Mouse (Mus musculus) heart, embryonic 15.5 days (tissue): ENCODE measurements around the gene Slc44a5. TPM values are rescaled to one million over a fixed set of nuclear protein-coding genes. Genes with fewer than 3 reads are reported as not detected.

Experiments
- ATAC-seq: fragments of 200-750 bp; cut with Nextera tagmentation; replicated peaks from 2 replicates; pipeline ENCODE4 v1.8.0; 2017; ENCODE audit warnings: low read depth, moderate TSS enrichment; ENCODE audit not compliant: insufficient number of reproducible peaks, insufficient read depth, low FRiP score
- H3K27ac ChIP-seq: fragments of 300-500 bp; sonication (generic); 2 replicates; pipeline ENCODE4 v1.5.1; 2015; ENCODE audit warnings: mild to moderate bottlenecking, inconsistent platforms
- H3K27me3 ChIP-seq: fragments of 300-500 bp; sonication (generic); 2 replicates; pipeline ENCODE4 v1.6.1; 2015; ENCODE audit warnings: inconsistent platforms
- H3K36me3 ChIP-seq: fragments of 300-500 bp; sonication (generic); 2 replicates; pipeline ENCODE4 v1.6.1; 2015; ENCODE audit warnings: mild to moderate bottlenecking, inconsistent platforms
- H3K4me1 ChIP-seq: fragments of 300-500 bp; sonication (generic); replicated peaks from 2 replicates; pipeline ENCODE4 v1.6.1; 2015; ENCODE audit warnings: inconsistent platforms
- H3K4me2 ChIP-seq: fragments of 300-500 bp; sonication (generic); 2 replicates; pipeline ENCODE4 v1.6.1; 2015; ENCODE audit warnings: inconsistent platforms, mild to moderate bottlenecking, moderate library complexity
- H3K4me3 ChIP-seq: fragments of 300-500 bp; sonication (generic); 2 replicates; pipeline ENCODE4 v1.5.1; 2015; ENCODE audit warnings: mild to moderate bottlenecking, inconsistent platforms
- H3K9ac ChIP-seq: fragments of 300-500 bp; sonication (generic); 2 replicates; pipeline ENCODE4 v1.6.1; 2015; ENCODE audit warnings: mild to moderate bottlenecking, inconsistent platforms
- H3K9me3 ChIP-seq: fragments of 300-500 bp; sonication (generic); replicated peaks from 2 replicates; pipeline ENCODE4 v1.6.1; 2016; ENCODE audit warnings: inconsistent platforms
- whole genome bisulfite sequencing: fragments of 180-500 bp; shearing (Covaris S2); methylation state at CpG from one replicate; pipeline ENCODE4 v1.1.7; 2015; ENCODE audit warnings: mixed read lengths; 5-methylcytosine and 5-hydroxymethylcytosine counted together
- polyA plus RNA-seq: library from polyadenylated mRNA; unstranded; fragments of >200 nt; fragmentation: Nextera tagmentation; extraction: Ambion mirVana; gene quantifications from 2 replicates; pipeline ENCODE4 v1.2.1, GENCODE M21; 2015

Gene Slc44a5
- polyA plus RNA-seq, 1 experiment from 2014 or later: 0.52 TPM

GRCm38 (mm10) chr3:153973949-153974760 lies 919 bp downstream of the Slc44a5 start:
- Histone ChIP-seq H3K9ac (peak overlapping the region; percentile 65; the same call in 1 of the 2 replicates), H3K4me3 (peak overlapping the region; percentile 62), H3K27ac (no peak overlapping the region), H3K9me3 (no peaks in the 10 kb centered on the region), H3K4me2 (peak overlapping the region; percentile 98), H3K27me3 (peaks cover 36% of the 10 kb centered on the region), H3K36me3 (no peaks in the 10 kb centered on the region), H3K4me1 (peaks cover 15% of the 10 kb centered on the region)
- 10% methylated on average over 21 of the region's 21 CpGs for WGBS
- ATAC-seq: no peak

- Histone ChIP-seq H3K4me2 (no peak overlapping the region), H3K4me1 (peaks cover 15% of the 10 kb centered on the region), H3K9ac (no peak overlapping the region), H3K9me3 (no peaks in the 10 kb centered on the region), H3K4me3 (no peak overlapping the region), H3K27me3 (peaks cover 36% of the 10 kb centered on the region), H3K36me3 (no peaks in the 10 kb centered on the region), H3K27ac (no peak overlapping the region)
- ATAC-seq: no peak
- 13% methylated on average over 6 of the region's 6 CpGs for whole genome bisulfite sequencing
These were observed 1.8 kb downstream of the Slc44a5 start for GRCm38 (mm10) chr3:153975060-153975459.

- H3K9ac ChIP-seq: no peak overlapping the region
- no peaks in the 10 kb centered on the region for H3K36me3 ChIP-seq
- H3K4me1 ChIP-seq: peaks cover 15% of the 10 kb centered on the region
- ATAC-seq: no peak
- H3K9me3 ChIP-seq: no peaks in the 10 kb centered on the region
- WGBS: 70% methylated on average over 7 of the region's 7 CpGs
- H3K4me3 ChIP-seq: no peak overlapping the region
- H3K4me2 ChIP-seq: no peak overlapping the region
- H3K27me3 ChIP-seq: peaks cover 36% of the 10 kb centered on the region
- H3K27ac ChIP-seq: no peak overlapping the region
These were observed 2.6 kb downstream of the Slc44a5 start for GRCm38 (mm10) chr3:153975791-153976190.

- Histone ChIP-seq H3K27me3 (peaks cover 6% of the 10 kb centered on the region), H3K9me3 (no peaks in the 10 kb centered on the region), H3K36me3 (no peaks in the 10 kb centered on the region), H3K9ac (no peak overlapping the region), H3K4me3 (no peak overlapping the region), H3K27ac (no peak overlapping the region), H3K4me2 (no peak overlapping the region), H3K4me1 (no peaks in the 10 kb centered on the region)
- 59% methylated on average over 2 of the region's 2 CpGs for WGBS
- no peak for ATAC-seq
These were observed 7.4 kb downstream of the Slc44a5 start for GRCm38 (mm10) chr3:153980611-153981010.

DNA sequence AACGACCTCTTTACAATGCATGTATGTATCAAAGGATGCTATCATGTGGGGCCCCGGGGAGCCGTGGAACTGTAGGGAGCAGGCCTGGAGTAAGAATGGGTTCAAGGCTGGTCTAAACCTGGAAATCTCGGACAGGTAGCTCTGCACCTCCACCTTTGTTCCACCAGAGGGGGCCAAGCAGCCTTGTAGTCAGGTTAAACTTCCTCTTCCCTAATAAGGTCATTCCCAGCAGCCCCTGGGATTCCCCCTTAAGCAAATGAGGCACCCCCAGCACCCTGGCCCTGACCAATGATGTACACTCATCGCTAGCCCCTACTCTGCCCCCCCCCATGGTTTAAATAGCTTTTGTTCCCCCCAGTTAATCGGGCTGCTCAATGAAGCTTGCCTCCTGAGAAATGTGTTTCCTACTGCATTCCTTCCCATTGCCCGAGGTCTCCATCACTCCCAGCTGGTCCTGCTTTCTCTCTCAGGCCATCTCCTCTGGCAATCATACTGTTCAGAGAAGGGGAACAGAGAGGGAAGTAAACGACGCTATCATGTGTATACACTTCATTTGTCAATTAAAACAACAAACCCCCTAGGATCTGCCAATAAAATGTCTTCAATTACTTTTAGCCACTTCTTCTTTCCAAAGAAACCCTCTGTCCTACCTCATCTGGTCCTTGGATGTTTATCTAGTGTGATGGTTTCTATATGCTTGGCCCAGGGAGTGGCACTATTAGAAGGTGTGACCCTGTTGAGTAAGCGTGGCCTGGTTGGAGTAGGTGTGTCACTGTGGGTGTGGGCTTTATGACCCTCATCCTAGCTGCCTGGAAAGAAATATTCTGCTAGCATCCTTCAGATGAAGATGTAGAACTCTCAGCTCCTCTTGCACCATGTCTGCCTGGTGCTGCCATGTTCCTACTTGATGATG lies 11.4 kb downstream of the Slc44a5 start:
- no peaks in the 10 kb centered on the region for H3K36me3 ChIP-seq
- ATAC-seq: no peak

DNA sequence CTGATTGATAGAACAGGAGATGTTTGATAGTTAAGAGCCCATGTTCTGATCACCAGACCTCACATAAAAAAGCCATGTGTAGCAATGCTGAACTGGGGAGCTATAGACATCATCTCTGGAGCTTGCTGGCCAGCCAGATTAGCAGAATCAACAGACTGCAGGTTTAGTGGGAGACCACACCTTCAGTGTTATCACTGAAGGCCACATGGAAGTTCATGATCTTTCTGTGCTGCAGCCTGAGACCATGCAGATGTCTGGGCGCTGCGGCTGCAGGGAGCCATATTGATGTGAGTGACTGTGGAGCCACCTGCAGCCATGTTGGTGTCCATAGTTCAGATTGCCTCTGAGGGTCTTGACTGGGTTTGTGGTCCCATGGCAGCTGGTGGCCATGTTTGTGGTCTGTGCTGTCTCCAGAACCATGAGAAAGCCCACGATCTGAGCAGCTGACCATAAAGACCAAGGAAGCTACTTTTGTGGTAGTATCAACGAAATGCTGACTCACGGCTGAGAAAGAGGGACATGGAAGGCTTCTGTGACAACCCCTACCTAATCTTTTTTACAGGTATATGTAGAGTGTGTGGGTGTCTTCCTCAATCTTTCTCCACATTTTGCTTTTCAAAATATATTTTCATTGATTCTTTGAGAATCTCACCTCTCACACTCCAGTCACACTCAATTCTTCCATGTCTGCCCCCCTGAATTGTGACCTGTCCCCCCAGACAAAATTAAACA lies 26.7 kb downstream of the Slc44a5 start:
- no peaks in the 10 kb centered on the region for H3K9me3 ChIP-seq
- no peak overlapping the region for H3K4me3 ChIP-seq
- no peaks in the 10 kb centered on the region for H3K36me3 ChIP-seq
- H3K4me1 ChIP-seq: no peaks in the 10 kb centered on the region
- H3K4me2 ChIP-seq: no peak overlapping the region
- H3K27ac ChIP-seq: no peak overlapping the region
- H3K9ac ChIP-seq: no peak overlapping the region
- ATAC-seq: no peak
- H3K27me3 ChIP-seq: no peaks in the 10 kb centered on the region
- 91% methylated on average over 5 of the region's 5 CpGs for WGBS

More for the DNA sequence above, 11.4 kb downstream of the Slc44a5 start:
- no peak overlapping the region for H3K4me2 ChIP-seq
- no peaks in the 10 kb centered on the region for H3K27me3 ChIP-seq
- no peaks in the 10 kb centered on the region for H3K9me3 ChIP-seq
- no peak overlapping the region for H3K4me3 ChIP-seq
- WGBS: 50% methylated on average over 10 of the region's 10 CpGs
- H3K4me1 ChIP-seq: no peaks in the 10 kb centered on the region
- H3K27ac ChIP-seq: no peak overlapping the region
- no peak overlapping the region for H3K9ac ChIP-seq

GRCm38 (mm10) chr3:154001348-154001747 lies 28.1 kb downstream of the Slc44a5 start:
- 78% methylated on average over 5 of the region's 5 CpGs for WGBS
- ATAC-seq: no peak
- no peak overlapping the region for H3K4me3 ChIP-seq
- no peaks in the 10 kb centered on the region for H3K27me3 ChIP-seq
- no peaks in the 10 kb centered on the region for H3K9me3 ChIP-seq
- H3K36me3 ChIP-seq: no peaks in the 10 kb centered on the region
- no peak overlapping the region for H3K9ac ChIP-seq
- no peaks in the 10 kb centered on the region for H3K4me1 ChIP-seq
- no peak overlapping the region for H3K4me2 ChIP-seq
- no peak overlapping the region for H3K27ac ChIP-seq

DNA sequence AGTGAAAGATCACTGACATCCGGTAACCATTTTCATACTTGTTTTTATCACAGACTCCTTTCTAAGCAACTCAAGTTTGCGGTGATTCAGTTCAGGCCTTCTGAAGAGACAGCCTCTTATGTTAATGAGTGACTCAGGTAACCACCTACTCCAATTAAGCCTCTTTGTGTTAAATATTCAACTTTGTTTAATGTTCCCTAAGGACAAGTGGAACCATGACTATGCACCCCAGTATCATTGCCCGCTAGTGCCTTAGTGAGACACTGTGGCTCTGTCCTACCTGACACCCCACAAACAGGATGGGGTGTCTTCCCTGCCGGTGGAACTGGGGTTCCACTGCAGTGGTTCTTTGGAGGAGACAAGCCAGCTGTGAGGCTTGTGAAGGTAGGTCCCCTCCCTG lies 73.6 kb downstream of the Slc44a5 start:
- no peak for ATAC-seq
- 85% methylated on average over 4 of the region's 4 CpGs for WGBS
- Histone ChIP-seq H3K36me3 (no peaks in the 10 kb centered on the region), H3K4me1 (no peaks in the 10 kb centered on the region), H3K9me3 (no peaks in the 10 kb centered on the region), H3K27ac (no peak overlapping the region), H3K27me3 (no peaks in the 10 kb centered on the region), H3K9ac (no peak overlapping the region), H3K4me3 (no peak overlapping the region), H3K4me2 (no peak overlapping the region)

DNA sequence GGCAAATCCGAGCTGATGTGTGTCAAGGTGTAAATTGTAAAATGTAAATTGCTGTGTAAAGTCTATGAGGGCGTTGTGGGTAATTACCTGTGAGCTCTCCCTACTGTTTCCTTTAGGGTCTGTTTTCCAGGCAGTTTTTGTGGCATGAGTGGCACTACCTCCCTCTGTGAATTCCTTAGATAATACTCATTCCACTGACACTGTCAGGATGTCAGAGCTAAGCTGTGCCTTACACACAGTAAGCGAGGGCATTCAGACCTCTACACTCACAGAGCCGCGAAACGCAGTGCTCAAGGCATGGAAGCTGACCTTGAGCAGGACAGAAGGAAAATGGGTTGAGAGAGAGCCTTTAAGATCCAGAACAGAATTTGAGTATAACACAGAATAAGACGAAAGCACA lies 80.1 kb downstream of the Slc44a5 start:
- 34% methylated on average over 7 of the region's 7 CpGs for WGBS
- no peak overlapping the region for H3K4me2 ChIP-seq
- ATAC-seq: 0 out of 2 replicates have a peak, but pooled peaks have one; percentile 39

GRCm38 (mm10) chr3:154057464-154057863 lies 84.2 kb downstream of the Slc44a5 start:
- H3K9ac ChIP-seq: no peak overlapping the region
- WGBS: 59% methylated on average over 2 of the region's 2 CpGs
- no peak overlapping the region for H3K4me3 ChIP-seq
- no peak for ATAC-seq
- H3K4me2 ChIP-seq: no peak overlapping the region
- no peaks in the 10 kb centered on the region for H3K4me1 ChIP-seq
- no peaks in the 10 kb centered on the region for H3K27me3 ChIP-seq
- H3K36me3 ChIP-seq: no peaks in the 10 kb centered on the region
- no peak overlapping the region for H3K27ac ChIP-seq
- H3K9me3 ChIP-seq: no peaks in the 10 kb centered on the region

More for the DNA sequence above, 80.1 kb downstream of the Slc44a5 start:
- Histone ChIP-seq H3K9me3 (no peaks in the 10 kb centered on the region), H3K9ac (no peak overlapping the region), H3K27ac (no peak overlapping the region), H3K27me3 (no peaks in the 10 kb centered on the region), H3K36me3 (no peaks in the 10 kb centered on the region), H3K4me3 (no peak overlapping the region), H3K4me1 (no peaks in the 10 kb centered on the region)

DNA sequence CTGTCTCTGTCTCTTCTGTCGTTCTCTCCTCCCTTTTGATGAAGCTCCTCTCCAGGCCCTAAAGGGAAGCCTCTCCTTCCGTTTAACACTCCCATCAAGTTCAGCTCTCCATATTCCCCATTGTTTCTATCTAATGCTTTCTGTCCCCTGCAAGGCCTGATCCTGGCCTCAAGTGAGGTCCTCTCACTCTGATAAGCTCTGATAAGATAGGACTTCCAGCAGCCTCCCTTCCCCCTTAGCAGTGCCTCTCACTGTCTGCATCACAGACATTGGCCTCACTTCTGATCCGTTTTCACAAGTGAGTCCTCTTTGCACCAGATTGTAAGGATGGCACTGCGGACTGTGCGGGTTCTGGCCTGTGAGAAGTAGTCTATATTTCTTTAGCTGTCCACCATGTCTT lies 85.0 kb downstream of the Slc44a5 start:
- no peak overlapping the region for H3K4me2 ChIP-seq
- H3K9me3 ChIP-seq: no peaks in the 10 kb centered on the region
- no peaks in the 10 kb centered on the region for H3K36me3 ChIP-seq
- ATAC-seq: no peak
- no peak overlapping the region for H3K4me3 ChIP-seq
- WGBS: 45% methylated on average over 5 of the region's 5 CpGs
- no peaks in the 10 kb centered on the region for H3K27me3 ChIP-seq
- no peak overlapping the region for H3K27ac ChIP-seq
- no peaks in the 10 kb centered on the region for H3K4me1 ChIP-seq
- no peak overlapping the region for H3K9ac ChIP-seq
